Mouse (Mus musculus) forebrain, embryonic 16.5 days (tissue): ENCODE measurements around the gene Nsun3. TPM values are rescaled to one million over a fixed set of nuclear protein-coding genes. Genes with fewer than 3 reads are reported as not detected.
"Not testable (repeated sequence)": the region's sequence is repeated elsewhere in the genome, so short reads cannot be mapped to it uniquely, and the experiment has no call there.

ENCODE experiments used
- ATAC-seq: fragments of 200-750 bp; cut with Nextera tagmentation; 2 replicates; pipeline ENCODE4 v1.8.0; 2017; ENCODE audit warnings: mild to moderate bottlenecking, moderate library complexity
- H3K27ac ChIP-seq: fragments of 300-500 bp; sonication (generic); 2 replicates; pipeline ENCODE4 v1.5.1; 2014; ENCODE audit warnings: low read length, control low read depth
- H3K27me3 ChIP-seq: fragments of 300-500 bp; sonication (generic); replicated peaks from 2 replicates; pipeline ENCODE4 v1.6.1; 2014; ENCODE audit warnings: low read length; ENCODE audit not compliant: control insufficient read depth, insufficient read depth
- H3K36me3 ChIP-seq: fragments of 300-500 bp; sonication (generic); 2 replicates; pipeline ENCODE4 v1.6.1; 2014; ENCODE audit not compliant: control insufficient read depth, insufficient read depth
- H3K4me1 ChIP-seq: fragments of 300-500 bp; sonication (generic); replicated peaks from 2 replicates; pipeline ENCODE4 v1.6.1; 2014; ENCODE audit warnings: low read length; ENCODE audit not compliant: control insufficient read depth, insufficient read depth
- H3K4me2 ChIP-seq: fragments of 300-500 bp; sonication (generic); 2 replicates; pipeline ENCODE4 v1.6.1; 2014; ENCODE audit warnings: mild to moderate bottlenecking, low read length, control low read depth
- H3K4me3 ChIP-seq: fragments of 300-500 bp; sonication (generic); replicated peaks from 2 replicates; pipeline ENCODE4 v1.5.1; 2014; ENCODE audit warnings: mild to moderate bottlenecking, low read length, control low read depth
- H3K9ac ChIP-seq: fragments of 300-500 bp; sonication (generic); replicated peaks from 2 replicates; pipeline ENCODE4 v1.6.1; 2014; ENCODE audit warnings: low read depth, low read length, control low read depth
- H3K9me3 ChIP-seq: fragments of 300-500 bp; sonication (generic); 2 replicates; pipeline ENCODE4 v1.6.1; 2016; ENCODE audit warnings: low read length; ENCODE audit not compliant: control insufficient read depth
- WGBS: fragments of 180-500 bp; shearing (Covaris S2); extraction: QIAGEN DNeasy Blood & Tissue Kit; methylation state at CpG from one replicate; pipeline ENCODE4 v1.1.7; 2014; 5-methylcytosine and 5-hydroxymethylcytosine counted together
- polyA plus RNA-seq: library from polyadenylated mRNA; unstranded; fragments of >200 nt; fragmentation: Nextera tagmentation; extraction: Ambion mirVana; gene quantifications from 2 replicates; pipeline ENCODE4 v1.2.1, GENCODE M21; 2015

Nsun3 gene
- polyA plus RNA-seq, 1 experiment from 2014 or later, result 11.2 TPM

DNA sequence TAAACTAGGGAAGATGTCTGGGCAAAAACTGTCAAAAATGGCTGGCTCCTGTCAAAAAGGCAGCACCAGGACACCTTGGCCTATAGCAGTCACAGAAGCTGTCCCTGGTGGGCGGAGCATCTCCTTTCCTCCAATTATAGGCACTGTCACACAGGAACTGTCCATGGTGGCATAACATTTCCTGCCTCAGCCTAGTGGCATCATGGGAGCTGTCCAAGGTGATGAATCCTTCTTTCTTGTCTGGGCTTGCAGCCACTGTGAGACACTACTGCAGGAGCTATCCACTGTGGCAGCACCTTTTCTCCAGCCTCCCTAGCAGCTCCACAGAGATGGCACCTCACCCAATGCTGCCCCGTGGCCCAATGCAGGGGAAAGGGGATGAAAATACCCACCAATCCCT is 28.3 kb downstream of the Nsun3 start:
- no peak overlapping the region for H3K27ac ChIP-seq
- ATAC-seq, result no peak
- no peak overlapping the region for H3K4me2 ChIP-seq
- no peaks in the 10 kb centered on the region for H3K27me3 ChIP-seq
- WGBS, result 100% methylated on average over 2 of the region's 2 CpGs
- no peaks in the 10 kb centered on the region for H3K36me3 ChIP-seq
- no peak overlapping the region for H3K9ac ChIP-seq
- H3K4me3 ChIP-seq, result no peak overlapping the region
- no peaks in the 10 kb centered on the region for H3K9me3 ChIP-seq
- H3K4me1 ChIP-seq, result no peaks in the 10 kb centered on the region

DNA sequence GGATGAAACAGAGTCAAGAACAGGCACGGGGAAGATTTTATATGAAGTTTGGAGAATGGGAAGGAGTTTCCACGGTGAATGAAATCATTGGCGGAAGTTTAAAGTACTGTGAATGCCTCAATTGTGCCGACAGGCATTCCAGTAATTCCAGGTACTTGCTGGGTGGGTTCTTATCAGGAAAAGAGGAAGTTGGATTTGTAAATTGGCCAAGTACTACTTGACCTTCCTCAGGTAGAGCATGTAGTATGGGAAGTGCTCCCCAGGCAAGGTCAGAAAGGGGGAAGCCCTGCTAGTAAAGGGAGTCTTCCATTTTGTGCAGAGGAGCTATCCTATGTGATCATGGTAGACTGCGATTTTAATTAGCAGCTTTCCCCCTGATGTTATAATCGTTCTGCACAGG is 31.3 kb downstream of the Nsun3 start:
- WGBS, result 89% methylated on average over 6 of the region's 6 CpGs
- Histone ChIP-seq H3K36me3 (no peaks in the 10 kb centered on the region), H3K27ac (no peak overlapping the region), H3K9me3 (no peaks in the 10 kb centered on the region), H3K4me3 (no peak overlapping the region), H3K4me2 (no peak overlapping the region), H3K4me1 (no peaks in the 10 kb centered on the region), H3K9ac (no peak overlapping the region), H3K27me3 (no peaks in the 10 kb centered on the region)
- ATAC-seq, result no peak

DNA sequence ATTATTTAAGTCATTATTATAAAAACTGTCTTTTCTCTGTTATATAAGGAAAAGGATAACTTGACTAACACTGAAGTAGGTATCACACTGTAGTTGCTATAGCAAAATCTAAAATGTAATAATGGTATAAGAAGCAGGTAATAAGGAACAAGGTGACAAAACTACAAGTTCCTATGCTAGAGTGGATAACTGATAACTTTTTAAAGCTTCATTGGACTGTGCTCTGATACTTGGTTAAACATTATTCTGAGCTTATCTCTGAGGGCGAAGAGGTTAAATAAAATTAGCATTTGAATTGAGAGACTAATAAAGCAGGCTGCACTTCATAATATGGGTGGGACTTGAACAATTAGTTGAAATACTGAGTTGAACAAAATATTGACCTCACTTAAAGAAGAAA is 33.0 kb downstream of the Nsun3 start:
- Histone ChIP-seq H3K9ac (no peak overlapping the region), H3K4me3 (no peak overlapping the region), H3K27ac (no peak overlapping the region), H3K36me3 (no peaks in the 10 kb centered on the region), H3K9me3 (no peaks in the 10 kb centered on the region), H3K27me3 (no peaks in the 10 kb centered on the region), H3K4me1 (no peaks in the 10 kb centered on the region), H3K4me2 (no peak overlapping the region)
- no peak for ATAC-seq
- WGBS, result 90% methylated on average over 1 of the region's 1 CpGs

DNA sequence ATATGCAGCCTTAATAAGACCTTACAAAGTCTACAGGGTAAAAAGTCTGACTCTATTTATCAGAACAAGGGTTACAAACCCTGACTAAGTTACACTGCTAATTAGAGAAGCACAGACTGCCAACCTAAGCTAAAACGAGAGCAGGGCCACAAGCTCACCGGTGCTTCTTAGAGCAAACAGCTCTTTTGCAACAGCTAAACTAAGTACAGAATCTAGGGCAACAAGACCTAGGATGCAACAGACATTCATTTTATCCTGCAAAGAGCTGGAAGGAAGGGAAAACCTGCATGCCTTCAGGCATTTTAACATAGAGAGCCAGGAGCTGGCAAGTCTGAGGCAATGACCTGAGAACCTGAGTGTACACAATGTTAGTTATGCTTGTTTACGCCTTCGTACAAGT is 33.5 kb downstream of the Nsun3 start:
- H3K36me3 ChIP-seq, result no peaks in the 10 kb centered on the region
- H3K4me3 ChIP-seq, result no peak overlapping the region
- no peaks in the 10 kb centered on the region for H3K27me3 ChIP-seq
- no peak overlapping the region for H3K9ac ChIP-seq
- no peak overlapping the region for H3K4me2 ChIP-seq
- H3K9me3 ChIP-seq, result no peaks in the 10 kb centered on the region
- 64% methylated on average over 4 of the region's 4 CpGs for WGBS
- ATAC-seq, result no peak
- H3K27ac ChIP-seq, result no peak overlapping the region
- no peaks in the 10 kb centered on the region for H3K4me1 ChIP-seq

DNA sequence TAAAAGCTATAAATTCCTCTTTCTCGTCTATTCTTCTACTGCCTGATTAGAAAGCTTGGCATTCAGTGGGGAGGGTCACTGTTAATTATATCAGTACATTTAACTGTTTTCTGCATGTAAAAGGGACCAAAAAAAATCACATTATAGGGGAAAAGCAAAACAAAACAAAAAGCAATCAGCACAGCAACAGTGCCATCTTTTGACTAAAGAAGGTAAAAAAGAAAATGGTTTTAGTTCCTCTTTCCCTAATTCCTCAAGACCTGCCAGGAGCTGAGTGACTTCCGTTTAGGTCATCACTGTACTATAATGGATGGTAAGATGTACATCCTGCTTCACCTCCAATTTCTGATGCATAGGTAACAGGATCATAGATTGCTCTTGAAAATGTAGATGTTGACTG is 40.7 kb downstream of the Nsun3 start:
- no peak for ATAC-seq
- H3K4me3 ChIP-seq, result no peak overlapping the region
- no peaks in the 10 kb centered on the region for H3K4me1 ChIP-seq
- no peaks in the 10 kb centered on the region for H3K27me3 ChIP-seq
- 53% methylated on average over 2 of the region's 2 CpGs for WGBS
- H3K9me3 ChIP-seq, result no peaks in the 10 kb centered on the region
- no peak overlapping the region for H3K9ac ChIP-seq
- no peak overlapping the region for H3K27ac ChIP-seq
- no peak overlapping the region for H3K4me2 ChIP-seq
- H3K36me3 ChIP-seq, result no peaks in the 10 kb centered on the region

DNA sequence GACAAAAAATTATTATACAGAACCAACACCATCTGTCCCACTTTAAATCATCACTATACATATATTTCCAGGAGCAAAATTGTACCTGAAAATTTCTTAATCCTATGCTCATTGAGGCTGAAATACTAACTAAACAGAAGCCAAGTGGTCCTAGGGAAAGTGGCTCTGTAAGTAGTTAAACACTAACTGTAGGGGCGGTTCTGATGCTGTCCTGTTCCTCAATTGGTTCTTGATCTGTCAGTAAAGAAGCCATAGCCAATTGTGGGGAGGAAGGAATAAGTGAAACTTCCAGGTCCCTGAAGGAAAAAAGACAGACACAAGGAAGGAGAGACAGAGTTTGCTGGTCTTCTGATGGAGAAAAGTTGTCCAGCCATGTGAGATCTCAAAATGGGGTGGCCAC is 52.3 kb downstream of the Nsun3 start:
- H3K9ac ChIP-seq, result no peak overlapping the region
- no peaks in the 10 kb centered on the region for H3K9me3 ChIP-seq
- no peaks in the 10 kb centered on the region for H3K36me3 ChIP-seq
- H3K27ac ChIP-seq, result no peak overlapping the region
- no peaks in the 10 kb centered on the region for H3K27me3 ChIP-seq
- H3K4me1 ChIP-seq, result no peaks in the 10 kb centered on the region
- no peak overlapping the region for H3K4me2 ChIP-seq
- no peak for ATAC-seq
- no peak overlapping the region for H3K4me3 ChIP-seq
- 90% methylated on average over 1 of the region's 1 CpGs for WGBS

DNA sequence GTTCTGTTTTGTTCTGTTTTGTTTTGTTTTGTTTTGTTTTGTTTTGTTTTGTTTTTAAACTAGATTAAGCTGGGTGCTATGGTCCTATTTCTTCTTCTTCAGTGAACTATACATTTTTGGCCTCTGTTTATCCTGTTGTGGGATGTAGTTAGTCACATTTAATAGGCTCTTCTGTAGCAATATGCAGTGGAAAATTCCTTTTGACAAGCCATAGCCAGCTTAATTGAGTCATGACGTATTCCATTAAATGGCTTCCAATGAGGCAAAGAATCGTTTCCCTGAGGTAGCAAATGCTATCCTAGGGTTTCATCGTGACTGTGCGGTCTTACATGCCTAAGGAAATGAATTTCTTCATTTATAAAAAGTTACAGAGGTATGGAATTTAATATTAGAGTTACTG is 56.3 kb downstream of the Nsun3 start:
- no peaks in the 10 kb centered on the region for H3K4me1 ChIP-seq
- H3K27me3 ChIP-seq, result no peaks in the 10 kb centered on the region
- no peak overlapping the region for H3K4me2 ChIP-seq
- H3K9me3 ChIP-seq, result no peaks in the 10 kb centered on the region
- no peak overlapping the region for H3K4me3 ChIP-seq
- WGBS, result 82% methylated on average over 4 of the region's 4 CpGs
- ATAC-seq, result no peak
- H3K27ac ChIP-seq, result no peak overlapping the region
- H3K36me3 ChIP-seq, result no peaks in the 10 kb centered on the region
- no peak overlapping the region for H3K9ac ChIP-seq

DNA sequence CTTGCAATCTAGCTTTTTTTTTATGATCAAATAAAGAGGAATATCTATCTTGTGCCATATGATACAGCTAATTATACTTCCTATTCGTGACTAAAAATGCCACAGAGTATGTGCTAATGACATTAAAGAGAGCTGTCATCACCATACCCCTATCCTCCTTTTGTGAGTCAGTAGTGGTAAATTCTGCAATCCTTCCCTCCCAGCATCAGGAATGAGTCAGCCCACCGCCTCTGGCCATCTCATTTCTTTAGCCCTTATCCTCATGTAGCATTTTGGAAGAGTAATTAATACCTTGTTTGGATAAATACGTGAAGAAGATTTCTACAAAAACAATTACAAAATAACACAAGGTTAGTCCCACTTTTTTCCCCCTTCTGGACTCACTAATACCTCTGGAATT is 56.8 kb downstream of the Nsun3 start:
- no peaks in the 10 kb centered on the region for H3K36me3 ChIP-seq
- H3K4me2 ChIP-seq, result no peak overlapping the region
- H3K4me1 ChIP-seq, result no peaks in the 10 kb centered on the region
- 79% methylated on average over 3 of the region's 3 CpGs for WGBS
- no peak overlapping the region for H3K27ac ChIP-seq
- no peak overlapping the region for H3K4me3 ChIP-seq
- no peaks in the 10 kb centered on the region for H3K27me3 ChIP-seq
- no peak overlapping the region for H3K9ac ChIP-seq
- no peak for ATAC-seq
- H3K9me3 ChIP-seq, result no peaks in the 10 kb centered on the region

DNA sequence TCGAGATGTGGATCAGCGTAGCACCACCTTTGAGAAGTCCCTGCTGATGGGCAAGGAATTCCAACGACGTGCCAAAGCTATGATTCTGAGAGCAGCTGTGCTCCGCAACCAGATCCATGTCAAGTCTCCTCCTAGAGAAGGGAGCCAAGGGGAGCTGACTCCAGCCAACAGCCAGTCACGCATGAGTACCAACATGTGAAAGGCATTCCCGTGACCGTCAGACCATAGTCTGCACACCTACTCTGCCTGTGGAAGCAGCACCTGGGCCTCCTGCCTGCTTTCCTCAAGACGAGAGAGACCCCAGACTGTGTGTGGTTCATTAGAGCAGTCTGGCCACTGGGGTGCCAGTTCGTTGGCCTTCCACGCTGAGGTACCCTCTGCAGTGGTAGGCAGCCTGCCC is 68.4 kb downstream of the Nsun3 start:
- H3K36me3 ChIP-seq, H3K9me3 ChIP-seq, H3K4me3 ChIP-seq, H3K27me3 ChIP-seq, H3K4me2 ChIP-seq, ATAC-seq, H3K27ac ChIP-seq, H3K4me1 ChIP-seq, H3K9ac ChIP-seq: not testable (repeated sequence)
- WGBS, result 91% methylated on average over 8 of the region's 11 CpGs

DNA sequence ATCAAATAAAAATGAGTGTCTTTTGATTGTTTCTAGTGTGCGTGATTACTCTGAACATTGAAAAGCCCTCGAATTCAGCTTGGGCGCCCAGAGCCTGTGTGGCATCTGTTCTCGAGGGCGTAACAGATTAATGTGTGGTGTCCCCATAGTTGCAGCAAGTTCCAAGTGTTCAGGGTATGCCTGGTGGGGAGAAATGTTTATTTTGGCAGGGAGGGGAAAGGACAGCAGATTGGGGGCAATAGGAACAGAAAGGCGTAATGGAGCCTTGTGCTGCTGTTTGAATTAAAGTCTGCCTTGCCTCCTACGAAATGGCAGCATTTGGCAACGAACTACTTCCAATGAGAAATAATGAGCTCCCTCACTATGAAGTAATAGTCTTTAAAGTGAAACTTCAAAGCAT is 96.2 kb downstream of the Nsun3 start:
- H3K27me3 ChIP-seq, result no peaks in the 10 kb centered on the region
- H3K9me3 ChIP-seq, result no peaks in the 10 kb centered on the region
- H3K9ac ChIP-seq, result no peak overlapping the region
- H3K4me1 ChIP-seq, result peaks cover 9% of the 10 kb centered on the region
- no peak overlapping the region for H3K4me3 ChIP-seq
- 35% methylated on average over 8 of the region's 8 CpGs for WGBS
- peak overlapping the region; percentile 20; the same call in 1 of the 2 replicates for H3K27ac ChIP-seq
- H3K4me2 ChIP-seq, result no peak overlapping the region
- no peaks in the 10 kb centered on the region for H3K36me3 ChIP-seq
- ATAC-seq, result peak; percentile 88
